Mouse (Mus musculus): ENCODE data around the gene Gnao1.
A peak's percentile ranks its signal among the peaks of the same experiment; 100 is the strongest.

The Gnao1 gene

GRCm38 (mm10) chr8:93902040-93902439, 92.3 kb downstream of the Gnao1 start:
- DNase-seq: no peak

- no peak for DNase-seq
These were observed 97.2 kb downstream of the Gnao1 start for GRCm38 (mm10) chr8:93906961-93907360.

GRCm38 (mm10) chr8:93907987-93908441, 98.2 kb downstream of the Gnao1 start:
- no peak for DNase-seq

GRCm38 (mm10) chr8:93908546-93908945, 98.8 kb downstream of the Gnao1 start:
- no peak for DNase-seq

GRCm38 (mm10) chr8:93911715-93912555, 102.2 kb downstream of the Gnao1 start:
- no peak for DNase-seq

- DNase-seq: peak; percentile 73
These were observed 108.2 kb downstream of the Gnao1 start for GRCm38 (mm10) chr8:93917859-93918421.

- no peak for DNase-seq
These were observed 108.8 kb downstream of the Gnao1 start for GRCm38 (mm10) chr8:93918580-93918979.

GRCm38 (mm10) chr8:93919422-93919821, 109.7 kb downstream of the Gnao1 start:
- DNase-seq: no peak

GRCm38 (mm10) chr8:93919916-93920589, 110.3 kb downstream of the Gnao1 start:
- no peak for DNase-seq

- no peak for DNase-seq
These were observed 110.8 kb downstream of the Gnao1 start for GRCm38 (mm10) chr8:93920590-93920948.

GRCm38 (mm10) chr8:93923897-93924334, 114.2 kb downstream of the Gnao1 start:
- peak; percentile 72 for DNase-seq

GRCm38 (mm10) chr8:93925513-93925912, 115.7 kb downstream of the Gnao1 start:
- no peak for DNase-seq

GRCm38 (mm10) chr8:93929233-93929632, 119.5 kb downstream of the Gnao1 start:
- DNase-seq: no peak

- no peak for DNase-seq
These were observed 121.6 kb downstream of the Gnao1 start for GRCm38 (mm10) chr8:93931336-93931735.

GRCm38 (mm10) chr8:93932873-93933272, 123.1 kb downstream of the Gnao1 start:
- DNase-seq: peak; percentile 79

- DNase-seq: no peak
These were observed 123.5 kb downstream of the Gnao1 start for GRCm38 (mm10) chr8:93933288-93933687.

GRCm38 (mm10) chr8:93938193-93938592, 128.4 kb downstream of the Gnao1 start:
- DNase-seq: no peak

- DNase-seq: no peak
These were observed 131.0 kb downstream of the Gnao1 start for GRCm38 (mm10) chr8:93940542-93941423.

- DNase-seq: no peak
These were observed 131.9 kb downstream of the Gnao1 start for GRCm38 (mm10) chr8:93941636-93942054.

- no peak for DNase-seq
These were observed 136.0 kb downstream of the Gnao1 start for GRCm38 (mm10) chr8:93945781-93946180.

GRCm38 (mm10) chr8:93946397-93946796, 136.6 kb downstream of the Gnao1 start:
- DNase-seq: no peak

- no peak for DNase-seq
These were observed 140.4 kb downstream of the Gnao1 start for GRCm38 (mm10) chr8:93950133-93950532.

GRCm38 (mm10) chr8:93952511-93952910, 142.7 kb downstream of the Gnao1 start:
- DNase-seq: no peak

Measured in right cerebral cortex, postnatal 25 days (tissue).